Mouse (Mus musculus) olfactory bulb, adult 2 months (tissue): Measurements from ENCODE around the gene Gtf2f1.

ENCODE experiments used
- CTCF ChIP-seq: fragments of 200-500 bp; IDR thresholded peaks from 2 replicates; pipeline ENCODE4 v1.5.1; 2012; ENCODE audit warnings: low read depth, mild to moderate bottlenecking, low read length, moderate library complexity; ENCODE audit not compliant: insufficient read depth
- POLR2A ChIP-seq: fragments of 200-500 bp; IDR thresholded peaks from 2 replicates; pipeline ENCODE4 v1.6.1; 2012; ENCODE audit warnings: mild to moderate bottlenecking, low read depth, low read length, moderate library complexity; ENCODE audit not compliant: insufficient read depth

DNA sequence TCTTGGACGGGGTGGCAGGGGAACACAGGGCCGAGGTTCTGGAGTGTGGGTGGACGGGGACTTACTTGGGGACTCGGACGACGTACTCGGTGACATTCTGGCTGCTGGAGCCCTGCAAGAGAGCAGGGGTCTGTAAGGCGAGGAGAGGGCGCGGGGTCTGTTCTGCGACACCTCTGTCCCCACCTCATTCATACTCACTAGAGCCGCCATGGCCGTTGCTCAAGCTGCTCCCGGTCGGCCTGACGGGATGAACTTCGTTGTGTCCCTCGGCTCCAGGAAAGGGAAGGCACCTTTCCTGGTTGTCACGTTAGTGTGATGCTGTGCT, 215 bp downstream of the Gtf2f1 start:
- TF ChIP-seq POLR2A (no peak), CTCF (no peak)
